8 mouse cellular contexts compared by ENCODE assay signal in genomic region chr2:32237571-32237970, GRCm38 (mm10). TPM values are rescaled to one million over a fixed set of nuclear protein-coding genes. Genes with fewer than 3 reads are reported as not detected.
DNase-seq lines count a peak whose midpoint lies in the region; ATAC-seq and TF ChIP-seq lines count a peak whose summit lies in the region.

No protein-coding gene starts in this region.

- peak overlapping the region; percentile 99 for H3K27ac ChIP-seq in testis, adult 2 months (ENCODE audit: control insufficient read depth, insufficient read depth, low read depth, low read length)
- H3K27ac ChIP-seq in limb, embryonic 15.5 days, result peak overlapping the region; percentile 92; the same call in 1 of the 2 replicates
- H3K27ac ChIP-seq in stomach, postnatal 0 days (replicated peaks), result no peak overlapping the region

- TF ChIP-seq EP300 in stomach, postnatal 0 days (optimal IDR thresholded peaks at IDR 0.05), result no peak

- no peak for TF ChIP-seq CTCF in testis, adult 2 months (IDR thresholded peaks at IDR 0.05; ENCODE audit: control insufficient read depth, insufficient read depth, insufficient replicate concordance, low read depth, low read length)
- TF ChIP-seq CTCF in stomach, postnatal 0 days (IDR thresholded peaks at IDR 0.05; ENCODE audit: low read depth), result no peak

- peak overlapping the region; percentile 95 for H3K4me3 ChIP-seq in erythroblast, embryonic 14.5 days (replicated peaks)
- H3K4me3 ChIP-seq in testis, adult 2 months (ENCODE audit: control insufficient read depth, low read depth, low read length), result peak overlapping the region; percentile 97; the same call in 1 of the 2 replicates
- peak overlapping the region; percentile 70 for H3K4me3 ChIP-seq in limb, embryonic 15.5 days
- peak overlapping the region; percentile 55 for H3K4me3 ChIP-seq in stomach, postnatal 0 days (ENCODE audit: low read depth, low read length)

- no peak for ATAC-seq in erythroblast, adult 5-6 weeks (replicated peaks; ENCODE audit: low FRiP score, poor library complexity, severe bottlenecking)
- no peak for ATAC-seq in limb, embryonic 15.5 days (ENCODE audit: insufficient number of reproducible peaks, low FRiP score, low TSS enrichment, low read depth)
- no peak for ATAC-seq in stomach, postnatal 0 days (ENCODE audit: low FRiP score, low TSS enrichment)

- peaks cover 42% of the 10 kb centered on the region for H3K4me1 ChIP-seq in erythroblast, embryonic 14.5 days (ENCODE audit: control insufficient read depth)
- H3K4me1 ChIP-seq in testis, adult 2 months (ENCODE audit: control insufficient read depth, insufficient read depth, low read length), result peaks cover 2% of the 10 kb centered on the region; the same call in 1 of the 2 replicates
- H3K4me1 ChIP-seq in limb, embryonic 15.5 days, result peaks cover 20% of the 10 kb centered on the region
- no peaks in the 10 kb centered on the region for H3K4me1 ChIP-seq in stomach, postnatal 0 days (replicated peaks; ENCODE audit: control insufficient read depth, insufficient read depth)

- H3K9me3 ChIP-seq in erythroblast, embryonic 14.5 days (ENCODE audit: control insufficient read depth, low read length), result no peaks in the 10 kb centered on the region
- no peaks in the 10 kb centered on the region for H3K9me3 ChIP-seq in limb, embryonic 15.5 days
- H3K9me3 ChIP-seq in stomach, postnatal 0 days (ENCODE audit: control insufficient read depth, low read length), result no peaks in the 10 kb centered on the region

- peak overlapping the region; percentile 79 for H3K4me2 ChIP-seq in limb, embryonic 15.5 days
- peak overlapping the region; percentile 82 for H3K4me2 ChIP-seq in stomach, postnatal 0 days (replicated peaks; ENCODE audit: low read depth)

- no peaks in the 10 kb centered on the region for H3K27me3 ChIP-seq in erythroblast, embryonic 14.5 days (ENCODE audit: control insufficient read depth)
- H3K27me3 ChIP-seq in testis, adult 2 months (ENCODE audit: control insufficient read depth, insufficient read depth, low read length), result no peaks in the 10 kb centered on the region
- no peaks in the 10 kb centered on the region for H3K27me3 ChIP-seq in limb, embryonic 15.5 days
- no peaks in the 10 kb centered on the region for H3K27me3 ChIP-seq in stomach, postnatal 0 days (ENCODE audit: control insufficient read depth, insufficient read depth, low read length)

- peaks cover 44% of the 10 kb centered on the region for H3K36me3 ChIP-seq in erythroblast, embryonic 14.5 days (ENCODE audit: control insufficient read depth)
- H3K36me3 ChIP-seq in testis, adult 2 months (ENCODE audit: control insufficient read depth, insufficient read depth, low read length), result peaks cover 1% of the 10 kb centered on the region
- H3K36me3 ChIP-seq in limb, embryonic 15.5 days, result peaks cover 44% of the 10 kb centered on the region
- 0 out of 2 replicates have a peak, but pooled peaks cover 2% of the 10 kb centered on the region for H3K36me3 ChIP-seq in stomach, postnatal 0 days (ENCODE audit: control insufficient read depth, insufficient read depth, low read length)

- WGBS in limb, embryonic 15.5 days, result 28% methylated on average over 4 of the region's 4 CpGs
- WGBS in stomach, postnatal 0 days, result 20% methylated on average over 4 of the region's 4 CpGs

- no peak for DNase-seq in testis, postnatal 10 days (ENCODE audit: low spot score)
- no peak for DNase-seq in stomach, postnatal 0 days (ENCODE audit: low spot score)
- DNase-seq in gastrocnemius, postnatal 25 days, result no peak
- DNase-seq in gastrocnemius, adult 8-10 months (ENCODE audit: low spot score in 2 of 2), result no peak

- TF ChIP-seq POLR2A in testis, adult 2 months (IDR thresholded peaks at IDR 0.05; ENCODE audit: control insufficient read depth, low read depth, low read length), result no peak

- 0 out of 2 replicates have a peak overlapping the region, but pooled peaks have one; percentile 3 for H3K9ac ChIP-seq in limb, embryonic 15.5 days
- H3K9ac ChIP-seq in stomach, postnatal 0 days (ENCODE audit: low read length), result no peak overlapping the region; the same call in 1 of the 2 replicates

RNA-seq across cellular contexts. Expression of gene Pomt1, which starts 1.2 kb away (rescaled TPM):
- 0.79 and 1.2 TPM in 2 replicates for polyA plus RNA-seq in erythroblast, embryonic 14.5 days (2012)
- 5.0 and 6.0 TPM in 2 replicates for total RNA-seq in erythroblast, adult 5-6 weeks (2015; ENCODE audit: low replicate concordance)
- total RNA-seq in erythroblast, adult 5-6 weeks (2017; ENCODE audit: low replicate concordance), result 3.9 and 10.9 TPM in 2 replicates
- 185 and 204 TPM in 2 replicates for polyA plus RNA-seq in testis, adult 2 months (2012; rRNA removed)
- polyA plus RNA-seq in limb, embryonic 15.5 days (2015; fragmentation: Nextera tagmentation; extraction: Ambion mirVana), result 23.2 and 23.9 TPM in 2 replicates
- 6.2 and 6.9 TPM in 2 replicates for polyA plus RNA-seq in stomach, postnatal 0 days (2015; fragmentation: Nextera tagmentation; extraction: Ambion mirVana)
- total RNA-seq in gastrocnemius, postnatal 25 days (2021), result 10 to 100 TPM; 13.7 to 14.7 TPM
- 10 to 100 TPM in 3 of 4 experiments, 1 to 10 TPM in 1; 10.0 to 12.5 (median 11.9) TPM for total RNA-seq in gastrocnemius, adult 8-10 months (2022)

RNA-seq across cellular contexts. Expression of gene Uck1, which starts 22.4 kb away (rescaled TPM):
- 2.1 and 2.6 TPM in 2 replicates for polyA plus RNA-seq in erythroblast, embryonic 14.5 days (2012)
- 0.96 and 3.1 TPM in 2 replicates for total RNA-seq in erythroblast, adult 5-6 weeks (2015; ENCODE audit: low replicate concordance)
- total RNA-seq in erythroblast, adult 5-6 weeks (2017; ENCODE audit: low replicate concordance), result 4.0 and 11.6 TPM in 2 replicates
- 23.5 and 24.5 TPM in 2 replicates for polyA plus RNA-seq in testis, adult 2 months (2012; rRNA removed)
- 62.2 and 68.1 TPM in 2 replicates for polyA plus RNA-seq in limb, embryonic 15.5 days (2015; fragmentation: Nextera tagmentation; extraction: Ambion mirVana)
- 32.2 and 34.8 TPM in 2 replicates for polyA plus RNA-seq in stomach, postnatal 0 days (2015; fragmentation: Nextera tagmentation; extraction: Ambion mirVana)
- total RNA-seq in gastrocnemius, postnatal 25 days (2021), result 10 to 100 TPM; 12.0 to 13.0 TPM
- total RNA-seq in gastrocnemius, adult 8-10 months (2022), result 10 to 100 TPM; 10.1 to 10.9 (median 10.7) TPM

RNA-seq across cellular contexts. Expression of gene Golga2, which starts 49.6 kb away (rescaled TPM):
- polyA plus RNA-seq in erythroblast, embryonic 14.5 days (2012), result 4.1 and 4.4 TPM in 2 replicates
- 6.3 and 11.1 TPM in 2 replicates for total RNA-seq in erythroblast, adult 5-6 weeks (2015; ENCODE audit: low replicate concordance)
- total RNA-seq in erythroblast, adult 5-6 weeks (2017; ENCODE audit: low replicate concordance), result 34.5 and 44.0 TPM in 2 replicates
- 36.0 and 36.7 TPM in 2 replicates for polyA plus RNA-seq in testis, adult 2 months (2012; rRNA removed)
- 36.5 and 36.6 TPM in 2 replicates for polyA plus RNA-seq in limb, embryonic 15.5 days (2015; fragmentation: Nextera tagmentation; extraction: Ambion mirVana)
- 18.1 and 18.5 TPM in 2 replicates for polyA plus RNA-seq in stomach, postnatal 0 days (2015; fragmentation: Nextera tagmentation; extraction: Ambion mirVana)
- total RNA-seq in gastrocnemius, postnatal 25 days (2021), result 10 to 100 TPM; 53.5 to 57.4 TPM
- total RNA-seq in gastrocnemius, adult 8-10 months (2022), result 10 to 100 TPM; 50.1 to 62.3 (median 53.8) TPM

RNA-seq across cellular contexts. Expression of gene Swi5, which starts 50.3 kb away (rescaled TPM):
- polyA plus RNA-seq in erythroblast, embryonic 14.5 days (2012), result 21.0 and 41.0 TPM in 2 replicates
- total RNA-seq in erythroblast, adult 5-6 weeks (2015; ENCODE audit: low replicate concordance), result 30.4 and 97.8 TPM in 2 replicates
- total RNA-seq in erythroblast, adult 5-6 weeks (2017; ENCODE audit: low replicate concordance), result 76.9 and 89.4 TPM in 2 replicates
- 381 and 421 TPM in 2 replicates for polyA plus RNA-seq in testis, adult 2 months (2012; rRNA removed)
- 370 and 413 TPM in 2 replicates for polyA plus RNA-seq in limb, embryonic 15.5 days (2015; fragmentation: Nextera tagmentation; extraction: Ambion mirVana)
- polyA plus RNA-seq in stomach, postnatal 0 days (2015; fragmentation: Nextera tagmentation; extraction: Ambion mirVana), result 254 and 313 TPM in 2 replicates
- 100 to 1,000 TPM; 112 to 120 TPM for total RNA-seq in gastrocnemius, postnatal 25 days (2021)
- total RNA-seq in gastrocnemius, adult 8-10 months (2022), result 100 to 1,000 TPM; 137 to 150 (median 140) TPM
